ENCODE assay signal across 10 mouse cellular contexts in the genomic region with DNA sequence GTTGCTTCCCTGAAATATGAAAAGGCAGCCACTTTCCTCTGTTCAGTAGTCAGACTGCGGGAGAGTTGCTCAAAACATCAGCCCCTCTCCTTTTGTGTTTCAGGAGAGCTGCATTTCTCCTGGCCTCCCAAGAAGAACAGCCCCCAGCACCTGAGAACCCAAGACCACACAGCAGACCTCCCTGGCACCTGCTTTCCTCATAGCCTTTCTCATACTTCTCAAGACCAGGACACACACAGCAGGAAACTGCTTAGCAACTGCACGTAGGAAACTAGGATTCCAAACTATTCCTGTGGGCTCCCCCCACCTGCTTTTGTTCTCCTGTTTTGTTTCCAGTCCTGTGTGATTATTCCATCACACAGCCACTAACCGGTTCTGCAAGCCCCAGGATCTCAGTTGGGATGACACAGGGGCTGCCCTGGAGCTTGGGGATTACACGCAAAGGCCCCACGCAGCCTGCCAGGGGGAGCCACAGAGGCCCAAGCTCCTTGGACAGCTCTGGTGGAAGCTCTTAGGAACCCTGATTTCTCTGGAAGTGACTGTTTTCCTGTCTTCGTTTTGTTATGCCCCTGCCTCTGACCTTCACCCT.
DNase-seq lines count a peak whose midpoint lies in the region; ATAC-seq lines count a peak whose summit lies in the region.
"Had no signal": no experiment of that assay in that cellular context is flagged by ENCODE, and none has a peak within 500 bp of the region (broad histone marks: within the 10 kb centered on the region; RNA-seq: fewer than 3 reads in every experiment).

No protein-coding gene starts in this region.

- H3K4me3 ChIP-seq in hindbrain, embryonic 11.5 days (ENCODE audit: low read depth, low read length): no peak overlapping the region
- no peak overlapping the region for H3K4me3 ChIP-seq in hindbrain, embryonic 12.5 days
- no peak overlapping the region for H3K4me3 ChIP-seq in midbrain, embryonic 11.5 days (ENCODE audit: low read depth, low read length)
- no peak overlapping the region for H3K4me3 ChIP-seq in midbrain, embryonic 13.5 days (replicated peaks)
- no peak overlapping the region for H3K4me3 ChIP-seq in embryonic facial prominence, embryonic 11.5 days (ENCODE audit: low read depth, low read length)
- H3K4me3 ChIP-seq in stomach, embryonic 14.5 days (ENCODE audit: low read depth, low read length): no peak overlapping the region
- H3K4me3 ChIP-seq: kidney, embryonic 15.5 days; neural tube, embryonic 15.5 days had no signal

- ATAC-seq in hindbrain, embryonic 11.5 days (ENCODE audit: low FRiP score): no peak
- ATAC-seq in hindbrain, embryonic 12.5 days (ENCODE audit: low FRiP score): no peak
- peak; percentile 48; the same call in 1 of the 2 replicates for ATAC-seq in midbrain, embryonic 11.5 days (ENCODE audit: low FRiP score)
- ATAC-seq in midbrain, embryonic 13.5 days: no peak
- no peak for ATAC-seq in embryonic facial prominence, embryonic 11.5 days (replicated peaks; ENCODE audit: insufficient number of reproducible peaks, low FRiP score, low TSS enrichment, low read depth)
- peak; percentile 83 for ATAC-seq in stomach, embryonic 14.5 days (ENCODE audit: insufficient number of reproducible peaks, insufficient read depth, low FRiP score, low read depth)

- no peak overlapping the region for H3K27ac ChIP-seq in hindbrain, embryonic 11.5 days (ENCODE audit: low read depth, low read length)
- no peak overlapping the region for H3K27ac ChIP-seq in hindbrain, embryonic 12.5 days
- no peak overlapping the region for H3K27ac ChIP-seq in midbrain, embryonic 11.5 days (ENCODE audit: low read depth, low read length)
- no peak overlapping the region for H3K27ac ChIP-seq in midbrain, embryonic 13.5 days
- no peak overlapping the region for H3K27ac ChIP-seq in embryonic facial prominence, embryonic 11.5 days (replicated peaks; ENCODE audit: low read depth, low read length)
- 0 out of 2 replicates have a peak overlapping the region, but pooled peaks have one; percentile 30 for H3K27ac ChIP-seq in stomach, embryonic 14.5 days (ENCODE audit: low read length)
- H3K27ac ChIP-seq: kidney, embryonic 15.5 days; neural tube, embryonic 15.5 days had no signal

- DNase-seq in hindbrain, embryonic 11.5 days (ENCODE audit: low spot score): peak; percentile 15
- DNase-seq in midbrain, embryonic 11.5 days (ENCODE audit: low spot score, missing footprints): no peak
- peak; percentile 37 for DNase-seq in embryonic facial prominence, embryonic 11.5 days (ENCODE audit: low spot score)
- no peak for DNase-seq in layer of hippocampus, postnatal 36 days
- no peak for DNase-seq in cerebellum, adult 18-20 months

- no peak overlapping the region for H3K9ac ChIP-seq in hindbrain, embryonic 11.5 days (ENCODE audit: low read depth, low read length)
- no peak overlapping the region for H3K9ac ChIP-seq in hindbrain, embryonic 12.5 days
- H3K9ac ChIP-seq in midbrain, embryonic 11.5 days (ENCODE audit: low read length): no peak overlapping the region
- H3K9ac ChIP-seq in midbrain, embryonic 13.5 days (replicated peaks): no peak overlapping the region
- no peak overlapping the region for H3K9ac ChIP-seq in embryonic facial prominence, embryonic 11.5 days (replicated peaks; ENCODE audit: low read length)
- H3K9ac ChIP-seq in stomach, embryonic 14.5 days (replicated peaks; ENCODE audit: low read depth, low read length): no peak overlapping the region
- H3K9ac ChIP-seq: kidney, embryonic 15.5 days; neural tube, embryonic 15.5 days had no signal

- H3K4me2 ChIP-seq in hindbrain, embryonic 11.5 days (replicated peaks; ENCODE audit: low read depth, low read length): no peak overlapping the region
- no peak overlapping the region for H3K4me2 ChIP-seq in hindbrain, embryonic 12.5 days (replicated peaks)
- H3K4me2 ChIP-seq in midbrain, embryonic 11.5 days: no peak overlapping the region
- H3K4me2 ChIP-seq in midbrain, embryonic 13.5 days (replicated peaks): no peak overlapping the region
- no peak overlapping the region for H3K4me2 ChIP-seq in embryonic facial prominence, embryonic 11.5 days (ENCODE audit: low read depth, low read length)
- H3K4me2 ChIP-seq in stomach, embryonic 14.5 days (replicated peaks; ENCODE audit: low read depth, low read length): no peak overlapping the region
- H3K4me2 ChIP-seq: kidney, embryonic 15.5 days; neural tube, embryonic 15.5 days had no signal

- H3K9me3 ChIP-seq in hindbrain, embryonic 11.5 days (ENCODE audit: control insufficient read depth, low read length): no peaks in the 10 kb centered on the region
- H3K9me3 ChIP-seq in hindbrain, embryonic 12.5 days (replicated peaks): no peaks in the 10 kb centered on the region
- no peaks in the 10 kb centered on the region for H3K9me3 ChIP-seq in midbrain, embryonic 11.5 days (ENCODE audit: control insufficient read depth, low read length)
- H3K9me3 ChIP-seq in midbrain, embryonic 13.5 days: no peaks in the 10 kb centered on the region
- no peaks in the 10 kb centered on the region for H3K9me3 ChIP-seq in embryonic facial prominence, embryonic 11.5 days (replicated peaks; ENCODE audit: control insufficient read depth, low read length)
- H3K9me3 ChIP-seq in stomach, embryonic 14.5 days (ENCODE audit: control insufficient read depth, low read depth, low read length): no peaks in the 10 kb centered on the region
- H3K9me3 ChIP-seq: kidney, embryonic 15.5 days; neural tube, embryonic 15.5 days had no signal

- no peaks in the 10 kb centered on the region; the same call in 1 of the 2 replicates for H3K4me1 ChIP-seq in hindbrain, embryonic 11.5 days (replicated peaks; ENCODE audit: control insufficient read depth, insufficient read depth, low read length)
- peaks cover 13% of the 10 kb centered on the region; the same call in 1 of the 2 replicates for H3K4me1 ChIP-seq in hindbrain, embryonic 12.5 days
- no peaks in the 10 kb centered on the region; the same call in 1 of the 2 replicates for H3K4me1 ChIP-seq in midbrain, embryonic 11.5 days (ENCODE audit: control insufficient read depth, insufficient read depth, low read length)
- peaks cover 12% of the 10 kb centered on the region for H3K4me1 ChIP-seq in midbrain, embryonic 13.5 days (replicated peaks)
- no peaks in the 10 kb centered on the region; the same call in 1 of the 2 replicates for H3K4me1 ChIP-seq in embryonic facial prominence, embryonic 11.5 days (ENCODE audit: control insufficient read depth, insufficient read depth, low read length)
- no peaks in the 10 kb centered on the region for H3K4me1 ChIP-seq in stomach, embryonic 14.5 days (ENCODE audit: control insufficient read depth, insufficient read depth, low read length)
- H3K4me1 ChIP-seq: kidney, embryonic 15.5 days had no signal

- H3K27me3 ChIP-seq in hindbrain, embryonic 11.5 days (ENCODE audit: control insufficient read depth, insufficient read depth, low read length): no peaks in the 10 kb centered on the region
- H3K27me3 ChIP-seq in hindbrain, embryonic 12.5 days: no peaks in the 10 kb centered on the region
- no peaks in the 10 kb centered on the region for H3K27me3 ChIP-seq in midbrain, embryonic 11.5 days (ENCODE audit: control insufficient read depth, insufficient read depth, low read length)
- no peaks in the 10 kb centered on the region for H3K27me3 ChIP-seq in midbrain, embryonic 13.5 days
- no peaks in the 10 kb centered on the region for H3K27me3 ChIP-seq in embryonic facial prominence, embryonic 11.5 days (ENCODE audit: control insufficient read depth, insufficient read depth, low read length)
- H3K27me3 ChIP-seq in stomach, embryonic 14.5 days (ENCODE audit: control insufficient read depth, insufficient read depth, low read length): no peaks in the 10 kb centered on the region
- H3K27me3 ChIP-seq: kidney, embryonic 15.5 days; neural tube, embryonic 15.5 days had no signal

- WGBS in hindbrain, embryonic 11.5 days: 28% methylated on average over 6 of the region's 6 CpGs
- 24% methylated on average over 6 of the region's 6 CpGs for WGBS in hindbrain, embryonic 12.5 days
- WGBS in midbrain, embryonic 11.5 days: 11% methylated on average over 6 of the region's 6 CpGs
- WGBS in midbrain, embryonic 13.5 days: 12% methylated on average over 6 of the region's 6 CpGs
- 28% methylated on average over 6 of the region's 6 CpGs for WGBS in embryonic facial prominence, embryonic 11.5 days
- 28% methylated on average over 6 of the region's 6 CpGs for WGBS in stomach, embryonic 14.5 days

- H3K36me3 ChIP-seq in hindbrain, embryonic 11.5 days (ENCODE audit: control insufficient read depth, insufficient read depth, low read length): no peaks in the 10 kb centered on the region
- no peaks in the 10 kb centered on the region for H3K36me3 ChIP-seq in hindbrain, embryonic 12.5 days
- H3K36me3 ChIP-seq in midbrain, embryonic 11.5 days (ENCODE audit: control insufficient read depth, insufficient read depth, low read length): no peaks in the 10 kb centered on the region
- no peaks in the 10 kb centered on the region for H3K36me3 ChIP-seq in midbrain, embryonic 13.5 days
- H3K36me3 ChIP-seq in embryonic facial prominence, embryonic 11.5 days (replicated peaks; ENCODE audit: control insufficient read depth, insufficient read depth, low read depth, low read length): no peaks in the 10 kb centered on the region
- no peaks in the 10 kb centered on the region for H3K36me3 ChIP-seq in stomach, embryonic 14.5 days (ENCODE audit: control insufficient read depth, insufficient read depth, low read length)
- H3K36me3 ChIP-seq: kidney, embryonic 15.5 days; neural tube, embryonic 15.5 days had no signal

Comparison
In these comparisons a context has a peak if more than half of its experiments do, and no peak if none do; other contexts are left out.
1. ATAC-seq: peak in midbrain, embryonic 11.5 days (single experiment) and stomach, embryonic 14.5 days (single experiment); none in hindbrain, embryonic 11.5 days (single experiment), hindbrain, embryonic 12.5 days (single experiment), midbrain, embryonic 13.5 days (single experiment) and embryonic facial prominence, embryonic 11.5 days (single experiment).
2. DNase-seq: peak in hindbrain, embryonic 11.5 days (single experiment) and embryonic facial prominence, embryonic 11.5 days (single experiment); none in midbrain, embryonic 11.5 days (single experiment), layer of hippocampus, postnatal 36 days (0 of 2) and cerebellum, adult 18-20 months (0 of 2).